Mouse (Mus musculus) spleen, adult 12 weeks (tissue): ENCODE data around the gene Magi3.

Experiments
- DNase-seq: peaks from one replicate; pipeline ENCODE4 v3.0.0; 2022; ENCODE audit warnings: low spot score

The Magi3 gene

GRCm38 (mm10) chr3:104026938-104027337, 193.2 kb downstream of the Magi3 start:
- DNase-seq, result no peak

- DNase-seq, result no peak
These were observed 200.1 kb downstream of the Magi3 start for GRCm38 (mm10) chr3:104020101-104020500.

- no peak for DNase-seq
These were observed 200.7 kb downstream of the Magi3 start for GRCm38 (mm10) chr3:104019453-104019852.

- DNase-seq, result no peak
These were observed 202.2 kb downstream of the Magi3 start for GRCm38 (mm10) chr3:104017931-104018330.

- DNase-seq, result no peak
These were observed 208.2 kb downstream of the Magi3 start for GRCm38 (mm10) chr3:104011972-104012371.

GRCm38 (mm10) chr3:104009924-104010662, 210.1 kb downstream of the Magi3 start:
- no peak for DNase-seq

- no peak for DNase-seq
These were observed 212.7 kb downstream of the Magi3 start for GRCm38 (mm10) chr3:104007479-104007878.

- no peak for DNase-seq
These were observed 213.2 kb downstream of the Magi3 start for GRCm38 (mm10) chr3:104006896-104007466.

- no peak for DNase-seq
These were observed 221.4 kb downstream of the Magi3 start for GRCm38 (mm10) chr3:103998724-103999123.

GRCm38 (mm10) chr3:103991271-103991670, 228.9 kb downstream of the Magi3 start:
- DNase-seq, result no peak

- DNase-seq, result no peak
These were observed 230.8 kb downstream of the Magi3 start for GRCm38 (mm10) chr3:103989352-103989751.

GRCm38 (mm10) chr3:103987831-103988432, 232.2 kb downstream of the Magi3 start:
- DNase-seq, result no peak

GRCm38 (mm10) chr3:103985194-103985593, 235.0 kb downstream of the Magi3 start:
- DNase-seq, result no peak

- DNase-seq, result no peak
These were observed 235.6 kb downstream of the Magi3 start for GRCm38 (mm10) chr3:103984556-103984955.

- no peak for DNase-seq
These were observed 249.0 kb downstream of the Magi3 start for GRCm38 (mm10) chr3:103971157-103971556.

GRCm38 (mm10) chr3:103968701-103969100, 251.5 kb downstream of the Magi3 start:
- DNase-seq, result no peak

GRCm38 (mm10) chr3:103967861-103968691, 252.1 kb downstream of the Magi3 start, which contains the start of gene Phtf1:
TSS of gene Phtf1 (plus strand) at chr3:103968110.
- DNase-seq, result peak; percentile 83

- DNase-seq, result no peak
These were observed 252.9 kb downstream of the Magi3 start for GRCm38 (mm10) chr3:103967231-103967630.
